Mouse (Mus musculus) embryonic facial prominence, embryonic 11.5 days (tissue): ENCODE measurements around the gene Slc9c1. TPM values are rescaled to one million over a fixed set of nuclear protein-coding genes. Genes with fewer than 3 reads are reported as not detected.

Source experiments
- ATAC-seq: fragments of 200-750 bp; cut with Nextera tagmentation; replicated peaks from 2 replicates; pipeline ENCODE4 v1.8.0; 2017; ENCODE audit warnings: low read depth; ENCODE audit not compliant: insufficient number of reproducible peaks, low FRiP score, low TSS enrichment
- DNase-seq: peaks from one replicate; pipeline ENCODE4 v3.0.0-alpha.2; 2015; ENCODE audit warnings: low spot score
- H3K27ac ChIP-seq: fragments of 300-500 bp; sonication (generic); replicated peaks from 2 replicates; pipeline ENCODE4 v1.5.1; 2014; ENCODE audit warnings: mild to moderate bottlenecking, low read depth, low read length, control low read depth
- H3K27me3 ChIP-seq: fragments of 300-500 bp; sonication (generic); 2 replicates; pipeline ENCODE4 v1.6.1; 2014; ENCODE audit warnings: mild to moderate bottlenecking, low read length, moderate library complexity, mixed read lengths; ENCODE audit not compliant: control insufficient read depth, insufficient read depth
- H3K36me3 ChIP-seq: fragments of 300-500 bp; sonication (generic); replicated peaks from 2 replicates; pipeline ENCODE4 v1.6.1; 2014; ENCODE audit warnings: low read depth, mild to moderate bottlenecking, low read length, moderate library complexity, mixed read lengths; ENCODE audit not compliant: control insufficient read depth, insufficient read depth
- H3K4me1 ChIP-seq: fragments of 300-500 bp; sonication (generic); 2 replicates; pipeline ENCODE4 v1.6.1; 2014; ENCODE audit warnings: low read length, mixed read lengths; ENCODE audit not compliant: control insufficient read depth, insufficient read depth
- H3K4me2 ChIP-seq: fragments of 300-500 bp; sonication (generic); 2 replicates; pipeline ENCODE4 v1.6.1; 2014; ENCODE audit warnings: low read depth, mild to moderate bottlenecking, control low read depth, low read length, moderate library complexity
- H3K4me3 ChIP-seq: fragments of 300-500 bp; sonication (generic); 2 replicates; pipeline ENCODE4 v1.5.1; 2014; ENCODE audit warnings: low read depth, low read length, control low read depth
- H3K9ac ChIP-seq: fragments of 300-500 bp; sonication (generic); replicated peaks from 2 replicates; pipeline ENCODE4 v1.6.1; 2014; ENCODE audit warnings: mild to moderate bottlenecking, control low read depth, low read length
- H3K9me3 ChIP-seq: fragments of 300-500 bp; sonication (generic); replicated peaks from 2 replicates; pipeline ENCODE4 v1.6.1; 2016; ENCODE audit warnings: mild to moderate bottlenecking, low read length, inconsistent platforms, mixed read lengths; ENCODE audit not compliant: control insufficient read depth
- WGBS: fragments of 180-500 bp; shearing (Covaris S2); extraction: QIAGEN DNeasy Blood & Tissue Kit; methylation state at CpG from one replicate; pipeline ENCODE4 v1.1.7; 2014; 5-methylcytosine and 5-hydroxymethylcytosine counted together
- polyA plus RNA-seq: library from polyadenylated mRNA; unstranded; fragments of >200 nt; fragmentation: Nextera tagmentation; extraction: Ambion mirVana; gene quantifications from 2 replicates; pipeline ENCODE4 v1.2.1, GENCODE M21; 2014

Slc9c1 gene
- polyA plus RNA-seq, 1 experiment from 2014 or later: not detected

DNA sequence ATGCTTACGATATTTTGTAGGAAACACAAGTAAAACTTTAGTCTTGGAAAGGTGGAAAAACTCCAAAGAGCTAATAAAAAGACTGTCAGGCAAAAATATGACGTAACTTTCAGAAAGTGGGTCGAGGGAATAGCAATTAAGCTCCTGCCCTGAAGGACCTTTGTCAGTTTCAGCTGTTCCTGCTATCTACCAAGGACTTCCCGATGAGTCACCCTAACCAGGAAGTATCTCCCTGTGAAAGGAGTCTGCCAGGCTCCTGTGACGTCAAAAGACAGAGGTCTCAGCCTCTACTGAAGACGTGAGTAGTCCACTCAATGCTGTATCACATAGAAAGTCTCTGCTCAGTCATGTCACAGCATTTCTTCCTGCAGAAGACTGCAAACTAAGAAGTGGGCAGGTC is 109.3 kb downstream of the Slc9c1 start:
- H3K4me1 ChIP-seq: no peaks in the 10 kb centered on the region
- no peak overlapping the region for H3K4me2 ChIP-seq
- no peaks in the 10 kb centered on the region for H3K36me3 ChIP-seq
- no peaks in the 10 kb centered on the region for H3K27me3 ChIP-seq
- WGBS: 77% methylated on average over 6 of the region's 6 CpGs
- no peak for DNase-seq
- no peak overlapping the region for H3K9ac ChIP-seq
- H3K27ac ChIP-seq: no peak overlapping the region
- no peak for ATAC-seq
- no peaks in the 10 kb centered on the region for H3K9me3 ChIP-seq
- H3K4me3 ChIP-seq: no peak overlapping the region

DNA sequence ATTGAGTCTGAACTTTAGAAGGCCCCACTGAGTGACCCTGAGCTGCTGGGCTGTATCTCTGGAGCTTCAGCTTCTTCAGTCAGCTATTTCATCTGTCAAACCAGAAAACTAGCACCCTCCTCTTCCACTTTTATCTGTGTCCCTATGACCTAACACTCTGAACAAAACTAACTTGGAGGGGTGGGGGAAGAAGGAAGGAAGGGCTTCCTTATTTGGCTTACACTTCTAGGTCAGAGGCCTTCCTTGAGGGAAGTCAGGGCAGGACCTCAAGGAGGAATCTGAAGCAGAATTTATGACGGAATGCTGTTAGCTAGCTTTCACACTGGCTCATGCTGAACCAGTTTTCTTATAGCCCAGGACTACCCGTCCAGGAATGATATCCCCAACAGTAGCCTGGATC is 116.4 kb downstream of the Slc9c1 start:
- Histone ChIP-seq H3K4me1 (no peaks in the 10 kb centered on the region), H3K27ac (no peak overlapping the region), H3K36me3 (no peaks in the 10 kb centered on the region), H3K9me3 (no peaks in the 10 kb centered on the region), H3K4me2 (no peak overlapping the region), H3K27me3 (0 out of 2 replicates have a peak, but pooled peaks cover 2% of the 10 kb centered on the region), H3K9ac (no peak overlapping the region), H3K4me3 (no peak overlapping the region)
- ATAC-seq: no peak
- no peak for DNase-seq
- WGBS: 68% methylated on average over 2 of the region's 2 CpGs

DNA sequence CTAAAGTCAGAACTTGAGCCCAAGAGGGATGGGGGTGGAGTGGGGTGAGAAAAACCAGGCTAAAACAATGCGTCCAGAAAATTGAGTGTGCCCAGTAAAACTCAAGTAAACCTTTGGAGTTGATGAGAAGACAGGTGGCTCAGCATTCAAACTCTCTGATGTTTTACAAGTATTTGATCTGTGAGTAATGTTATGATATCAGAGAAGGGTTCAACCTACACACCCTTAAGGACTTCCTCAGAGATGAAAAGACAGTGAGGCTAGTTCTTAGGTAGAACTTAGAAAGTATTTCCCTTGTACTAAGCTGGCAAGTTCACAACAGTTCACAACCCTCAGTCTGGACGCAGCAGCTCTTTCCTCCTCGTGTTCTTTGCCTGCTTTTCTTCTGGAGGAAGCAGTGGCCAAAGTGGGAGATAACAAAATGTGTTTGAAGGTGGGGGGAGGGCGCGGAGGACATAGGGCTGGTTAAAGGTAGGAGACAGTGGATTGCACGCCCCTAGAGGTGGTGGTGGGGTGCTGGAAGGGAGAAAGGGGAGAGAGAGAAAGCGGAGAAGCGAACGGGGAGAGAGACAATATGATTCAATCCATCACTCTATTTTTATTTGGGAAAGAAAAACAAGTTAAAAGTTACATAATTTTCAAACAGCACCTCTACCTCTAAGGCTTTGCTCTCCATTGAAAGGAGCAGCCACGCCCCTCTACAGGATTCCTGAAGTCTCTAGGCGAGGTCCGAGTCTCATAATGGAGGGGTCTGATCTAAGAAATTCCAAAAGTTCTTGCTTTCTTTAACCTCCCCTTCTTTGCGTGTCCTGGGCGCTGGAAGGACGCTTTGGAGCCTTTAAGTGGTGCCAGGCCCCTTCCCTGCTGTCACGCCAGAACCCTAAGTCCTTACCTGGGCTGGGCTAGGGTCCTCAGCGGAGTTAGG is 118.2 kb downstream of the Slc9c1 start:
- ATAC-seq (no peak), DNase-seq (no peak)
- 13% methylated on average over 17 of the region's 17 CpGs for WGBS

DNA sequence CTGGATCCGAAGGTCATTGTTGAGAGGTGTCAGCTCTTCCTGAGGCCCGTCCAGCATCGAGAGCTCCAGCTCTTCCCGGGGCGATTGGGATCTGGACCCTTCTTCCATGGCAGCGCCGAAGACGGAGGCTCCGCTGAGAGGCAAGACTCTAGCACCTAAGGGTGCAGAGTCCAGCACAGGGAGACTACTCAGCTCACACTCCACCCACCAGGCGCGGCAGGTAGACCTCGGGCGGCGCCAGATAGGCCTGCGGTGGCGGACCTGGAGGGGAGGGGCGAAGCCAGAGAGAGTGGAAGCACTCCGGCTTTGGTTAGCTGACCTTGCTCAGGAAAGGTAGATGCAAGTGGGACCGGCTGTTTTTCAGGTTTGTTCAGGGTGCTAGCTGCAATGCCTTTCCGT is 118.8 kb downstream of the Slc9c1 start, which contains the start of gene BC016579:
TSS of gene BC016579 (minus strand) at position 135 of the 399 bp plus-strand sequence.
- no peaks in the 10 kb centered on the region for H3K36me3 ChIP-seq
- ATAC-seq (no peak), DNase-seq (no peak)
- H3K9ac ChIP-seq: no peak within 1 kb of the TSS
- H3K27ac ChIP-seq: no peak within 1 kb of the TSS
- 0 out of 2 replicates have a peak, but pooled peaks cover 2% of the 10 kb centered on the region for H3K27me3 ChIP-seq
- H3K9me3 ChIP-seq: no peaks in the 10 kb centered on the region
- H3K4me2 ChIP-seq: peak within 1 kb of the TSS; percentile 60
- no peaks in the 10 kb centered on the region for H3K4me1 ChIP-seq
- 3% methylated on average over 20 of the region's 20 CpGs for WGBS
- H3K4me3 ChIP-seq: peak within 1 kb of the TSS; percentile 22; the same call in 1 of the 2 replicates

More for the DNA sequence above, 118.2 kb downstream of the Slc9c1 start:
- Histone ChIP-seq H3K4me2 (peak overlapping the region; percentile 60), H3K9ac (no peak overlapping the region), H3K4me3 (peak overlapping the region; percentile 22; the same call in 1 of the 2 replicates), H3K27ac (no peak overlapping the region), H3K36me3 (no peaks in the 10 kb centered on the region), H3K9me3 (no peaks in the 10 kb centered on the region), H3K27me3 (0 out of 2 replicates have a peak, but pooled peaks cover 2% of the 10 kb centered on the region), H3K4me1 (no peaks in the 10 kb centered on the region)

DNA sequence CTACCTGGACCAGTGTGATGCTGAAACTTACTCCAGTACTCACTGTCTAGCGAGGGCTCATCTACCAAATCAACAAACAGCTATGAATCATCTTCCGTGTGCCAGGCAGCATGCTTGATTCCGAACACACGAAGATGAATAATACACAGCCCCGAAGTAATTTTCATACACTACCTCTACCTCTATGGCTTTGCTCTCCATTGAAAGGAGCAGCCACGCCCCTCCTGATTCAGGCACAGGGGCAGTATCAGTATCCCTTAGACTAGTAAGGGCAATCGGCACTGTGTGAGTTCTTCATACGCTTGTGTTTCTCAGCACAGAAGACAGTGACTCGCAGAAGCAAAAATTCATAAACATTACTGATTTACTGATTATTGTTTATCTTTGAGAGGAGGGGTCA is 119.4 kb downstream of the Slc9c1 start:
- WGBS: 56% methylated on average over 9 of the region's 9 CpGs
- Histone ChIP-seq H3K27me3 (0 out of 2 replicates have a peak, but pooled peaks cover 2% of the 10 kb centered on the region), H3K9me3 (no peaks in the 10 kb centered on the region), H3K27ac (no peak overlapping the region), H3K9ac (no peak overlapping the region), H3K4me2 (no peak overlapping the region; the same call in 1 of the 2 replicates), H3K4me1 (no peaks in the 10 kb centered on the region), H3K4me3 (no peak overlapping the region), H3K36me3 (no peaks in the 10 kb centered on the region)
- DNase-seq: no peak
- no peak; the same call in 1 of the 2 replicates for ATAC-seq

Other genes with a start within 250 kb of the Slc9c1 start
- gene Cd200, start 126.3 kb upstream of the Slc9c1 start, polyA plus RNA-seq: 22.3 and 24.0 TPM in 2 replicates
- gene Gm609, start 42.3 kb upstream of the Slc9c1 start, polyA plus RNA-seq: not detected in 2 replicates
- gene Gm17783, start 3.3 kb upstream of the Slc9c1 start, polyA plus RNA-seq: not detected in 2 replicates
- 0.15 and 0.32 TPM in 2 replicates for gene Gcsam, start 75.1 kb downstream of the Slc9c1 start, polyA plus RNA-seq
- 0.15 and 0.18 TPM in 2 replicates for gene BC016579, start 118.8 kb downstream of the Slc9c1 start, polyA plus RNA-seq
- 0.21 and 0.28 TPM in 2 replicates for gene Tmprss7, start 158.3 kb downstream of the Slc9c1 start, polyA plus RNA-seq
- 94.9 and 116 TPM in 2 replicates for gene Tagln3, start 189.3 kb downstream of the Slc9c1 start, polyA plus RNA-seq
- gene Abhd10, start 207.6 kb downstream of the Slc9c1 start, polyA plus RNA-seq: 36.9 and 40.6 TPM in 2 replicates